Mouse (Mus musculus) CD4-positive naive resting alpha-beta T cell, adult 57 days (primary cell): Measurements from ENCODE around the gene Wfdc16. TPM values are rescaled to one million over a fixed set of nuclear protein-coding genes. Genes with fewer than 3 reads are reported as not detected.

ENCODE experiments used
- total RNA-seq: library from RNA; stranded (reverse); gene quantifications from one replicate; pipeline ENCODE4 v1.2.4, GENCODE M21; 2023

Gene Wfdc16
- total RNA-seq = not detected

GRCm38 (mm10) chr2:164638696-164639095, at the start of gene Wfdc16:
Wfdc16 (minus strand) TSS chr2:164638796.

GRCm38 (mm10) chr2:164684807-164685206, 46.2 kb upstream of the Wfdc16 start, which contains the start of gene Wfdc13:
Wfdc13 (plus strand) TSS chr2:164685107.

DNA sequence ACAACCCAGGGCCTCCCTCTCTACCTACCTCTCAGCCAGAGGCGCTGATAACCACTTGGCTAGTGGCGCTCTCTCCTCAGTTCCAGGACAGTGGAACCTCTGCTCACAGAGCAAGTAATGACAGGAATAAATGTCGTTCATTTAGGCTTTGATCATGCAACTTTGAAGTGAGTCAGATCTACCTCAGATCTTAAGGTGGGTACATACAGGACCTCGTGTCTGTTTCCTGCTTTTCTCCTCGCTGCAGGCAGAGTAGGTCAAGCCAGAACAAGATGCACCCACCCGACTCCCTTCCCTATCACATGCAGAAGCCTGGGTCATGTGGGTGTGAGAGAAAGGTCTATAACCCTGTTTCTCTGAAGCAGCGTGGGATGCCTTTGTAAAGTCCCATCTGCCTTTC, 35.4 kb upstream of the Wfdc16 start, which contains the start of gene Wfdc11:
Gene Wfdc11 (minus strand): TSS at position 101 of the 400 bp plus-strand sequence.

GRCm38 (mm10) chr2:164656483-164656882, 17.9 kb upstream of the Wfdc16 start, which contains the start of gene Wfdc9:
Wfdc9 (minus strand) TSS chr2:164656583.

DNA sequence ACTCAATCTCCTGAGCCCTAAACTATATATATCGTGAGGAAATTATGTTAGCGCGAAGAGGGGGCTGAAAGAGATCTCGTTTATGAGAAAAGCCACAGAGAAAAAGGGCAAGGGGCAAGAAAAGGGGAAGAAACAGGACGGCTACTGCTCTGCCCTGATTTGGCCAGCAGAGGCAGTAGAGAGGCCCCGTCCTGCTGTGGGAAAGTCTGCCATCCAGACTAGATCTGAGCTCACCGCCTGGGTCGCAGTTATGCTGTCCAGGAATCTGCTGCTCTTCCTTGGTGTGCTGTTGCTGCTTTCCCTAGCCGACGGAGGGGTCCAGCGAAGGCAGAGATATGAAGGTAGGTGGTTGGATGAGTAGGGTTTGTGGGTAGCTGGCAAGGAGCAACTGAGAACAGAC, 17.3 kb upstream of the Wfdc16 start, which contains the start of gene Wfdc10:
Gene Wfdc10 (plus strand): TSS at position 189 of the 400 bp plus-strand sequence.

GRCm38 (mm10) chr2:164613471-164613870, 25.1 kb downstream of the Wfdc16 start, which contains the start of the genes Wfdc6b and Wfdc8:
Wfdc6b (plus strand) TSS chr2:164613522.
Wfdc8 (minus strand) TSS chr2:164613626.

GRCm38 (mm10) chr2:164593494-164593893, 45.1 kb downstream of the Wfdc16 start, which contains the start of gene Eppin:
Eppin (minus strand) TSS chr2:164593594.

GRCm38 (mm10) chr2:164585025-164585725, 53.4 kb downstream of the Wfdc16 start, which contains the start of gene Wfdc6a:
Wfdc6a (minus strand) TSS chr2:164585447.

Other genes starting within 250 kb of the Wfdc16 start
- 15.5 TPM for gene Slpi, start 249.7 kb downstream of the Wfdc16 start, total RNA-seq
- gene Rbpjl, start 235.7 kb downstream of the Wfdc16 start, total RNA-seq = not detected
- gene Matn4, start 233.6 kb downstream of the Wfdc16 start, total RNA-seq = 0.65 TPM
- 7.3 TPM for gene Sdc4, start 194.9 kb downstream of the Wfdc16 start, total RNA-seq
- gene Sys1, start 181.8 kb downstream of the Wfdc16 start, total RNA-seq = 49.4 TPM
- 4.0 TPM for gene Gm20458, start 177.8 kb downstream of the Wfdc16 start, total RNA-seq
- not detected for gene Trp53tg5, start 165.1 kb downstream of the Wfdc16 start, total RNA-seq
- 3.6 TPM for gene Dbndd2, start 152.7 kb downstream of the Wfdc16 start, total RNA-seq
- 61.4 TPM for gene Pigt, start 141.3 kb downstream of the Wfdc16 start, total RNA-seq
- gene Wfdc2, start 76.4 kb downstream of the Wfdc16 start, total RNA-seq = 1.9 TPM
- not detected for gene Spint3, start 65.3 kb downstream of the Wfdc16 start, total RNA-seq
- not detected for gene Wfdc6a, start 53.3 kb downstream of the Wfdc16 start, total RNA-seq
- gene Eppin, start 45.2 kb downstream of the Wfdc16 start, total RNA-seq = not detected
- gene Wfdc6b, start 25.3 kb downstream of the Wfdc16 start, total RNA-seq = not detected
- not detected for gene Wfdc8, start 25.2 kb downstream of the Wfdc16 start, total RNA-seq
- gene Wfdc10, start 17.2 kb upstream of the Wfdc16 start, total RNA-seq = not detected
- not detected for gene Wfdc9, start 17.8 kb upstream of the Wfdc16 start, total RNA-seq
- not detected for gene Wfdc11, start 35.3 kb upstream of the Wfdc16 start, total RNA-seq
- not detected for gene Wfdc13, start 46.3 kb upstream of the Wfdc16 start, total RNA-seq
- gene Spint4, start 59.7 kb upstream of the Wfdc16 start, total RNA-seq = not detected
- gene Spint5, start 76.5 kb upstream of the Wfdc16 start, total RNA-seq = not detected
- gene Wfdc3, start 107.1 kb upstream of the Wfdc16 start, total RNA-seq = 0.35 TPM
- gene Dnttip1, start 107.2 kb upstream of the Wfdc16 start, total RNA-seq = 46.4 TPM
- gene Ube2c, start 131.1 kb upstream of the Wfdc16 start, total RNA-seq = 1.9 TPM
- not detected for gene Tnnc2, start 141.2 kb upstream of the Wfdc16 start, total RNA-seq
- 0.65 TPM for gene Snx21, start 147.0 kb upstream of the Wfdc16 start, total RNA-seq
- gene Acot8, start 166.1 kb upstream of the Wfdc16 start, total RNA-seq = 39.4 TPM
- gene Zswim3, start 166.3 kb upstream of the Wfdc16 start, total RNA-seq = 3.0 TPM
- 11.9 TPM for gene Zswim1, start 183.9 kb upstream of the Wfdc16 start, total RNA-seq
- not detected for gene Spata25, start 189.7 kb upstream of the Wfdc16 start, total RNA-seq
- gene Ctsa, start 194.1 kb upstream of the Wfdc16 start, total RNA-seq = 91.4 TPM
- gene Neurl2, start 194.7 kb upstream of the Wfdc16 start, total RNA-seq = 0.59 TPM
- 0.86 TPM for gene Pltp, start 218.9 kb upstream of the Wfdc16 start, total RNA-seq
- 115 TPM for gene Pcif1, start 240.5 kb upstream of the Wfdc16 start, total RNA-seq